Mouse (Mus musculus) bone marrow, adult 2 months (tissue): ENCODE measurements at regions not wholly inside any gene's neighbourhood (a gene's known extent, or its start where the extent isn't known, plus 50 kb on each side); places are given as distances from the start of the nearest gene placed in this dataset.

ENCODE experiments used
- CTCF ChIP-seq: fragments of 200-500 bp; IDR thresholded peaks from 2 replicates; pipeline ENCODE4 v1.5.1; 2011; ENCODE audit warnings: low read length, control low read depth; ENCODE audit not compliant: control insufficient read depth, insufficient read depth
- POLR2A ChIP-seq: fragments of 200-500 bp; IDR thresholded peaks from 2 replicates; pipeline ENCODE4 v1.6.1; 2011; ENCODE audit warnings: low read depth, mild to moderate bottlenecking, control low read depth, low read length, borderline replicate concordance; ENCODE audit not compliant: control insufficient read depth

GRCm38 (mm10) chr11:84637268-84637667 lies 111.9 kb upstream of the Lhx1 start:
- TF ChIP-seq POLR2A (no peak), CTCF (no peak)
